Mouse (Mus musculus): ENCODE measurements around the gene Nudt12. TPM values are rescaled to one million over a fixed set of nuclear protein-coding genes. Genes with fewer than 3 reads are reported as not detected.
A peak's percentile ranks its signal among the peaks of the same experiment; 100 is the strongest.

Gene Nudt12
- 10 to 100 TPM in 1 of 2 experiments, 1 to 10 TPM in 1; 10.0 to 11.8 TPM for total RNA-seq (2021)
- long read RNA-seq, experiment 1, full-length matches to known transcripts: 11 of 12 reads
- long read RNA-seq, experiment 1, partial matches to known transcripts: 0 of 12 reads
- long read RNA-seq, experiment 1, other reads (novel, unspliced or antisense): 1 of 12 reads
- long read RNA-seq, experiment 2, full-length matches to known transcripts: 5 of 5 reads
- long read RNA-seq, experiment 2, partial matches to known transcripts: 0 of 5 reads
- long read RNA-seq, experiment 2, other reads (novel, unspliced or antisense): 0 of 5 reads

DNA sequence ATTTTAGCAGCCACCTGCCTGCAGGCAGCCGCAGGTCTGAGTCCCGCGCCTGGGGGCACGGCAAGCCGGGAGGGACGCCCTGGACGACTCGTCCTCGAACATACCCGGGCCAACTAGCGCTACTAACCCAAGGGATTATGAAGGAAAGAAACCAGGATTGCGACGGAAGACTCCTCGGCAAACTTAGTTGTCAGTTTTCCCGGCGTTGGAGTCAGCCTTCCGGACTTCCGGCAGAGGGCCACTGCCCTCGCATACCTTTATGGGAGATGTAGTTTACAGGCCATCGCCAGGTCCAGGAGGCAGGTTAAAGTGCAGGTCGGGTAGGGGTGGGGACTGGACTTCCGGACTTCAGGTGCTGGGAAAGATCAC lies at the start of gene Nudt12:
Gene Nudt12 (minus strand): TSS at position 282 of the 369 bp plus-strand sequence.
- intact Hi-C loops (cut with DNase I): no loop called here
- peak; percentile 42 for TF ChIP-seq CTCF (IDR thresholded peaks at IDR 0.05)
- DNase-seq (ENCODE audit: extremely low spot score in 1 of 2, low spot score in 2 of 2): peak; percentile 55 to 64
- Histone ChIP-seq H3K4me3 (peak within 1 kb of the TSS; percentile 57), H3K27ac (peak within 1 kb of the TSS; percentile 55; the same call in 1 of the 2 replicates)

GRCm38 (mm10) chr17:59053306-59053705 lies 40.1 kb upstream of the Nudt12 start:
- H3K4me3 ChIP-seq: no peak overlapping the region
- H3K27ac ChIP-seq: no peak overlapping the region
- no peak for DNase-seq (ENCODE audit: extremely low spot score in 1 of 2, low spot score in 2 of 2)
- intact Hi-C loops (cut with DNase I): no loop called here
- TF ChIP-seq CTCF (IDR thresholded peaks at IDR 0.05): peak; percentile 20

DNA sequence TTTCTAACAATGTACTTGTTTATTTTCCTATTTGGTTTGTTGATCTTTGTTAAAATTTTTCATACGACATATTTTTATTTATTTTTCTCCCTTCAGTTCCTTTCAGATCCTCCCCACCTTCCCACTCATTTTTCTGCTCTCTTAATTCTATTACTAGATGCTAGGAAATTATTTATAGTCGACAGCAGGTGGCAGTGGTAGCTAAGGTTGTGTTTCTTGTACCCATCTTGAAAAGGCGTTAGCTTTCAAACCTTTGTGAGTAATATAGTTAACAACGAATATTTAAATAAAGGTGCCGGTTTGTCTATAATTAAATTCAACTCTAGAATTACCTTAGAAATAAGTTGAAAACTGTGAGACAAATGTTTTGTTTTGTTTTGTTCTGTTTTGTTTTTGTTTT lies 26.6 kb upstream of the Nudt12 start:
- intact Hi-C loops (cut with DNase I): no loop called here
- TF ChIP-seq CTCF (IDR thresholded peaks at IDR 0.05): peak; percentile 57
- no peak overlapping the region for H3K4me3 ChIP-seq
- DNase-seq (ENCODE audit: extremely low spot score in 1 of 2, low spot score in 2 of 2): peak; percentile 14 to 24
- H3K27ac ChIP-seq: no peak overlapping the region

GRCm38 (mm10) chr17:59033445-59033844 lies 20.3 kb upstream of the Nudt12 start:
- H3K4me3 ChIP-seq: no peak overlapping the region
- no peak for DNase-seq (ENCODE audit: extremely low spot score in 1 of 2, low spot score in 2 of 2)
- H3K27ac ChIP-seq: no peak overlapping the region
- no peak for TF ChIP-seq CTCF (IDR thresholded peaks at IDR 0.05)
- intact Hi-C loops (cut with DNase I): no loop called here

- H3K4me3 ChIP-seq: no peak overlapping the region
- no peak for DNase-seq (ENCODE audit: extremely low spot score in 1 of 2, low spot score in 2 of 2)
- intact Hi-C loops (cut with DNase I): no loop called here
- TF ChIP-seq CTCF (IDR thresholded peaks at IDR 0.05): no peak
- no peak overlapping the region for H3K27ac ChIP-seq
Measured at GRCm38 (mm10) chr17:59026336-59026735, 13.2 kb upstream of the Nudt12 start.

DNA sequence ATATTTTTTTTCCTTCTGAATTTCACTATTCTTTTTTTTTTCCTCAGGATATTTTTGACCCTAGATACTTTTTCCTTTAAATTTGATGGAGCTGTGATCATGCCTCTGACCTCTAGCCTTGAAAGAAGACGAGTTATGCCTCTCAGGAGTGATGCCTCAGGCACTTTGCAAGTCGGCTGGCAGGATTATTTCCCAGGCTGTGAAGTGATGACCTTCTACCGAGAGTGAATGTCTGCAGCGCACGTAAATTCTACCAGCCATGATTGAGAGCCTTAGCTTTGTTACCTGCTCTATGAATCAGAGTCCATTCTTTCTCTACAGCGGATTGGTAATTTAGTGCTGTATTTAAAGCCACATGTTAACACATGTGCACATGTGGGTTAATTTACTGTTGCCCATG lies 11.3 kb upstream of the Nudt12 start:
- no peak for TF ChIP-seq CTCF (IDR thresholded peaks at IDR 0.05)
- no peak overlapping the region for H3K27ac ChIP-seq
- intact Hi-C loops (cut with DNase I): no loop called here
- no peak overlapping the region for H3K4me3 ChIP-seq
- DNase-seq (ENCODE audit: extremely low spot score in 1 of 2, low spot score in 2 of 2): no peak

DNA sequence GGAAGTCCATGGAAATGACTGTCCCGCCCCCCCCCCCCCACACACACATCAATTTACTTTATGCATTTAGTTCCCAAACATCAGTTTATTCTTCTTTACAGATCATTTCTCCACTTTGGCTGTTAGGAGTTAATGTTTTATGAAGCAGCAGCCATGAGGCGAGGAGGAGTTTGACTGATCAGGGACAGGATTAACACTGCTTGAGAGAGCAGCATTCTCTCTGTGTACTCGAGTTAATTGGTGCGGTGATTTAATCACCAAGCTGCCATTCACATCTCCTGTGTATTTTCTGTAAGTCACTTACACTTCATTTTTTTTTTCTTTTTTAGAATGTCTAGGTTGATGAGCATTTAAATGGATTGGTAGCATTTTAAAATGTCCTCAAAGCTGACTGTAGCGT lies 10.8 kb upstream of the Nudt12 start:
- Histone ChIP-seq H3K27ac (no peak overlapping the region), H3K4me3 (no peak overlapping the region)
- no peak for TF ChIP-seq CTCF (IDR thresholded peaks at IDR 0.05)
- intact Hi-C loops (cut with DNase I): no loop called here
- DNase-seq (ENCODE audit: extremely low spot score in 1 of 2, low spot score in 2 of 2): no peak

DNA sequence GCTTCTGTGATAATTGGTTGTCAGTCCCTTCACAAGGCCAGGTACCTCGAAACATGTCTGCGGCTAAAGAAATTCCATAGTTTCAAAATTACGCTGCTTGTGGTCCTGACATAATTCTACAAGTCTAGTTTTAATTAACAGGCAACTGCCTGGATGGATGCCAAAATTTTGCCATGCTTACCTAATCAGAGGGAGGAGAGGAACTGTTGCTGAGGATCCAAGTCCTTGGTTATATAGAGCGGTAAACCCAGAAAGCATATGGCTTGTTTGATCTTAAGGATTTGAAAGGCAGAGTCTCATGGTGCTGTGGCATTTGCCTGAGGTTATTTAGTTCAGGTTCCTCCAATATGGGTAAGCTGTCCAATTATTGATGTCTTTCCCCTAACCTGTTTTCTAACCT lies 5.5 kb upstream of the Nudt12 start:
- intact Hi-C loops (cut with DNase I): no loop called here
- Histone ChIP-seq H3K27ac (no peak overlapping the region), H3K4me3 (no peak overlapping the region)
- no peak for TF ChIP-seq CTCF (IDR thresholded peaks at IDR 0.05)
- DNase-seq (ENCODE audit: extremely low spot score in 1 of 2, low spot score in 2 of 2): no peak

- Histone ChIP-seq H3K27ac (peak overlapping the region; percentile 55; the same call in 1 of the 2 replicates), H3K4me3 (peak overlapping the region; percentile 57)
- intact Hi-C loops (cut with DNase I): no loop called here
- no peak for TF ChIP-seq CTCF (IDR thresholded peaks at IDR 0.05)
- DNase-seq (ENCODE audit: extremely low spot score in 1 of 2, low spot score in 2 of 2): no peak
Measured at GRCm38 (mm10) chr17:59012421-59013090, 616 bp downstream of the Nudt12 start.

DNA sequence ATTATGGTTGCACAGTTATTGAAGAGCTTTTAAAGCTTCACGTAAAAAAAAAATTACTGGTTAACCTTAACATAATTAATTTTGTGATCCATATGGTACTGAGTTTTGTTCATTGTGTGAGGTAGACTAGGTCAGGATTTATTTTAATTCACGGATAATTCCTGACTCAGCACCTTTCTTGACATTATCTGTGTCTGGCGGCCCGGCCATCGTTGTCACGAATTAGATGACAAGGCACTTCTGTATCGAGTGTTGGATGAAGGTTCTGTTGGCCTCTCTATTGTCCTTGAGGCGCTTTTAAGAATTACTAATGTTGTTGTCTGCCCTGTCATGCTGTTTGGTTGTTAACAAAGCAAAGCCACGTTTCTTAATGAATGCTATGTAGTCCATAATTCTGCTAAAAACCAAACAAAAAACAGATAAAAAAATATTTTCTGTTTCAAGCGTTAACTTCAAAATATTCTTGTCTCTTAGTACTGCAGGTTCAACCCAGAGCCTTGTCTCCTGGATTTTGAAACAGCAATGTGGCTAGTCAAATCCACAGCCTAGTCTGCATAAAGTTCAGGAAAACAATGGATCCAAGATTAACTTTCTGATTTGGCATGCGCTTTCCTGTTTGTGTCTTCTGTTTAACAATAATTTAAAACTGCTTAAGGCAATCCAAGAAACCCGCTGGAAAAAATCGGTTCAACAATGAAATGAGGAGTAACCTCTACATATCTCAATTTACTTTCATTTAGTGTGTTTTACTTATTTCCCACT lies 1.4 kb downstream of the Nudt12 start:
- no peak for DNase-seq (ENCODE audit: extremely low spot score in 1 of 2, low spot score in 2 of 2)
- Histone ChIP-seq H3K27ac (no peak overlapping the region), H3K4me3 (no peak overlapping the region; the same call in 1 of the 2 replicates)
- intact Hi-C loops (cut with DNase I): no loop called here
- no peak for TF ChIP-seq CTCF (IDR thresholded peaks at IDR 0.05)

- intact Hi-C loops (cut with DNase I): no loop called here
- DNase-seq (ENCODE audit: extremely low spot score in 1 of 2, low spot score in 2 of 2): no peak
- H3K4me3 ChIP-seq: no peak within 1 kb of the TSS
- no peak within 1 kb of the TSS for H3K27ac ChIP-seq
- TF ChIP-seq CTCF (IDR thresholded peaks at IDR 0.05): no peak
Measured at GRCm38 (mm10) chr17:58991275-58991674, 21.9 kb downstream of the Nudt12 start, which contains the start of gene Pdzph1. TSS of gene Pdzph1 (minus strand) at chr17:58991375.

DNA sequence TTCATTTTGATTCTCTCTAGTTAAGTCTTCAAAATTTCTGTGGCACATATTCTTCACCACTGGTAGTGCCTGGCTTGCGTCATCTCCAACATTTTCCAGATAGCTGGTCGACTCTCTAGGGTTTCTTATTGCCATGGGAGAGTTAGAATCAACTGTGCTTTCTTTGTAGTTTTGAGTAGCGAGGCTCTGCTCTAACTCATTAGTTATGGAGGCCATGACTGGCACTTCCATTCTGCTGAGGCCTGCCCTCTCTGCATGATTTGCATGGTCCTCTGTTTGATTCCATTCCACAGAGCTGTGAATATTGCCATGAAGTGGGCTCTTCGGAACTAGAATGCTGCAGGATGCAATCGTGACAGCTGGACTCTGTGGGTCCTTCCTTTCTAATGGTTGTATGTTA lies 39.9 kb downstream of the Nudt12 start:
- TF ChIP-seq CTCF (IDR thresholded peaks at IDR 0.05): no peak
- intact Hi-C loops (cut with DNase I): no loop called here

More for the DNA sequence above, 39.9 kb downstream of the Nudt12 start:
- H3K27ac ChIP-seq: no peak overlapping the region
- DNase-seq (ENCODE audit: extremely low spot score in 1 of 2, low spot score in 2 of 2): no peak
- no peak overlapping the region for H3K4me3 ChIP-seq
